Mouse (Mus musculus): Measurements from ENCODE around the gene Sgsm1.

DNA sequence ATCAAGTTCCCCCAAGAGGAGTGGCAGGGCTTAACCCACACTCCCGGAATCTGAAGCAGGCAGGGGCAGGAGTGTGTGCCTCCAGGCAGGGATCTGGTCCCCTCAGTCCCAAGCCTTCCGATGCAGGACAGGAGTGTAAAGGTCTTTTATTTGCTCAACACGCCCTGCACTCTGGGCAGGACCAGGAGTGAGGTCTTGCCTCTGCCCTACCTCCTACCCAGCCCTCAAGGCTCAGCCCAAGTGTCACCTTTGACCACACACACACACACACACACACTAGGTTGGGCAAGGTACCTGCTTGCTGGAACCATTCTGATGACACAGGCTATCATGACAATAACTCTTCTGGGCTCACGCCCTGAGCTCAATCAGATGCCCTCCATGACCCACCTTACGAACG lies 91.1 kb downstream of the Sgsm1 start:
- TF ChIP-seq POLR2A (IDR thresholded peaks at IDR 0.05; ENCODE audit: low read depth, low read length) (no peak), CTCF (IDR thresholded peaks at IDR 0.05; ENCODE audit: borderline replicate concordance, insufficient read depth, low read length) (no peak)
